Mouse (Mus musculus) hindbrain, embryonic 15.5 days (tissue): Measurements from ENCODE around the gene Tctex1d2. TPM values are rescaled to one million over a fixed set of nuclear protein-coding genes. Genes with fewer than 3 reads are reported as not detected.

ENCODE experiments used
- ATAC-seq: fragments of 200-750 bp; cut with Nextera tagmentation; 2 replicates; pipeline ENCODE4 v1.8.0; 2017; ENCODE audit warnings: low read depth, moderate number of reproducible peaks, moderate TSS enrichment; ENCODE audit not compliant: low FRiP score
- H3K27ac ChIP-seq: fragments of 300-500 bp; sonication (generic); replicated peaks from 2 replicates; pipeline ENCODE4 v1.5.1; 2015; ENCODE audit warnings: mild to moderate bottlenecking, inconsistent platforms
- H3K27me3 ChIP-seq: fragments of 300-500 bp; sonication (generic); 2 replicates; pipeline ENCODE4 v1.6.1; 2015; ENCODE audit warnings: control low read depth, inconsistent platforms
- H3K36me3 ChIP-seq: fragments of 300-500 bp; sonication (generic); 2 replicates; pipeline ENCODE4 v1.6.1; 2015; ENCODE audit warnings: control low read depth, inconsistent platforms
- H3K4me1 ChIP-seq: fragments of 300-500 bp; sonication (generic); replicated peaks from 2 replicates; pipeline ENCODE4 v1.6.1; 2015; ENCODE audit warnings: control low read depth, inconsistent platforms
- H3K4me2 ChIP-seq: fragments of 300-500 bp; sonication (generic); 2 replicates; pipeline ENCODE4 v1.6.1; 2015; ENCODE audit warnings: moderate library complexity, mild to moderate bottlenecking, inconsistent platforms
- H3K4me3 ChIP-seq: fragments of 300-500 bp; sonication (generic); 2 replicates; pipeline ENCODE4 v1.5.1; 2015; ENCODE audit warnings: mild to moderate bottlenecking, inconsistent platforms
- H3K9ac ChIP-seq: fragments of 300-500 bp; sonication (generic); 2 replicates; pipeline ENCODE4 v1.6.1; 2015; ENCODE audit warnings: inconsistent platforms
- H3K9me3 ChIP-seq: fragments of 300-500 bp; sonication (generic); 2 replicates; pipeline ENCODE4 v1.6.1; 2016; ENCODE audit warnings: control low read depth, inconsistent platforms
- WGBS: fragments of 180-500 bp; shearing (Covaris S2); methylation state at CpG from one replicate; pipeline ENCODE4 v1.1.7; 2015; 5-methylcytosine and 5-hydroxymethylcytosine counted together
- polyA plus RNA-seq: library from polyadenylated mRNA; unstranded; fragments of >200 nt; fragmentation: Nextera tagmentation; extraction: Ambion mirVana; gene quantifications from 2 replicates; pipeline ENCODE4 v1.2.1, GENCODE M21; 2015

Tctex1d2 gene
- polyA plus RNA-seq, 1 experiment from 2014 or later: 39.0 TPM

DNA sequence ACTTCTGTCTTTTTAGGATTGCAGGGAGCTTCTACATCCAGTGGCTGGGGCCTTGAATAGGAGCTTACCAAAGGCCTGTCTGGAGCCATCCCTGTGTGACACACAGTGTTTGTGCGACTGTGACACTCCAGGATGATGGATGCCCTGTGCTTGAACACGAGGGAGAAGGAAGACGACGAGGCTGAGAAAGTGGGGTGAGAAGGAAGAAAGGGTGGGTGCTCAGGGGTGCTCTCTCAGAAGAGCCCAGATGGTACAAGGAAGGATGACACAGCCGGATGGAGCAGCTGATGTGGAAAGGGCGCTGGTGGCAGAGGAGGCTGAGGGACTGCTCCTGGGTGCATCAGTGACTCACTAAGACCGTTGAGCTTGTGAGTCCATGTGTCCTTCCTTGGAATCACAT is 19.2 kb upstream of the Tctex1d2 start, which contains the start of gene Tm4sf19:
Gene Tm4sf19 (plus strand): TSS at position 240 of the 400 bp plus-strand sequence.
- H3K27me3 ChIP-seq: no peaks in the 10 kb centered on the region
- H3K9me3 ChIP-seq: no peaks in the 10 kb centered on the region
- H3K27ac ChIP-seq: no peak within 1 kb of the TSS
- no peaks in the 10 kb centered on the region for H3K4me1 ChIP-seq
- ATAC-seq: no peak
- H3K36me3 ChIP-seq: no peaks in the 10 kb centered on the region
- no peak within 1 kb of the TSS for H3K4me2 ChIP-seq
- H3K4me3 ChIP-seq: no peak within 1 kb of the TSS
- no peak within 1 kb of the TSS for H3K9ac ChIP-seq
- 79% methylated on average over 7 of the region's 7 CpGs for WGBS

DNA sequence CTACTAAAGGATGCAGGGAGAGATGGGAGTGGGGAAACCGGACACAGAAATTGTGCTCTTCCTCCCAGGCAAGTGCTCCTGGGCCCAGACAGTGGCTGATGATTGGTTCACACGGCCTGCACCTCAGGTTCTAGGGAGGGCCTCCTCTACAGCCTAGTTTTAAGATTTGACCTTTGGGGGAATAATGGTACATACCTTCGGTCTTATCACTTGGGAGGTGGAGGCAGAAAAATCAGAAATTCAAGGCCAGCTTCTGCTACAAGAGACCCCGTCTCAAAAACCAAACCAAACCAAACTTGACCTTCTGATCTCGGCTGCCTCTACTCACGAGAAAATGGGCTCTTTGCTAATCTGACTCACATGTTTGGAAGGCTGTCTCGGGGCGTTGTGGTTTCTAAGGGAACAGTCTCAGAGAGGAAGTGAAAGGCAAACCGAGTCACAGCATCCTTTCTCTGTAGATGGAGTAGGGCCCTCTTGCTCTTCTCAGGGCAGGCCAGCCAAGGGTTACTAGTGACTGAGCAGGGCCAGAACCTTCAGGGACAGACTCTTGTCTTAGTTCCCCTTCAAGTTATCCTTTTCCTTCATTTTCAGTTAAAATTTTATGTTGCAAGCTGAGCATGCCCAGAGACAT is 18.1 kb upstream of the Tctex1d2 start:
- Histone ChIP-seq H3K9ac (no peak overlapping the region), H3K27ac (no peak overlapping the region), H3K4me3 (no peak overlapping the region), H3K9me3 (no peaks in the 10 kb centered on the region), H3K36me3 (no peaks in the 10 kb centered on the region), H3K4me2 (no peak overlapping the region), H3K27me3 (no peaks in the 10 kb centered on the region), H3K4me1 (no peaks in the 10 kb centered on the region)
- 84% methylated on average over 9 of the region's 9 CpGs for WGBS
- no peak for ATAC-seq

DNA sequence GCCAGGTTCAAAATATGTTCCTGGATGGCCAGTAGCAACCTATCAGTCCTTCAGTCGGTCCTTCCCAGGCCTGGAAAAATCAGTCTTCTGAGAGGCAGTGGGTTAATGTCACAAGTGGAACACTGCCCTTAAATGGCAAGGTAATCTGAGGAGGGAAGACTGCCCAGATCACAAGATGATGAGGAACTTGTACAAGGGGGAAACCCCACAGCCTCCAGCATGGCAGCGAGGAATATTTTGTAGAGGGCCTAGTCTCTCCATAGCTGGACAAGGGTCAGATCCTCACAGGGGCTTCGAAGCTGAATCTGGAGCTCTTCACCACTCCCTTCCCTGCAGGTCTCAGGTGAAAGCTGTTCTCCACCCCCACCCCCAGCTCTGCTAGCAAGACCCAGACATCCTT is 16.7 kb upstream of the Tctex1d2 start:
- Histone ChIP-seq H3K36me3 (no peaks in the 10 kb centered on the region), H3K27me3 (no peaks in the 10 kb centered on the region), H3K9me3 (no peaks in the 10 kb centered on the region), H3K27ac (no peak overlapping the region), H3K4me2 (no peak overlapping the region), H3K9ac (no peak overlapping the region), H3K4me1 (no peaks in the 10 kb centered on the region), H3K4me3 (no peak overlapping the region)
- no peak for ATAC-seq
- 91% methylated on average over 3 of the region's 3 CpGs for WGBS

DNA sequence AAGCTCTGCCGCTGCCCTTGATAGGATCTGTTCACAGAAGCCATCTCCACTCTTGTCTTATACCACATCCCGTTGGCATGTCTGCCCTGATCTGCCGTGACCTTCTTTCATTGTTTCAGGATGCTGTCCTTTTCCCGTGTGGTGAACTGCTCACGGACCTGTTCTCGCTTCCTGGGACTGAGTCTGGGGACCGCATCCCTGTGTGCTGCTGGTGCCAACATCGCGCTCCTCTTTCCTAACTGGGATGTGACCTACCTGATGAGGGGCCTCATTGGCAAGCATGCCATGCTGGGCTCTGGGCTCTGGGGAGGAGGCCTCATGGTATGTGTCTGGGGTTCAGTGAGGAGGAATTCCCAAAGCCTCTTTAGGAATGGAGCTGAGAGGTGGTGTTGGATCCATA is 13.8 kb upstream of the Tctex1d2 start:
- no peak overlapping the region for H3K4me2 ChIP-seq
- H3K4me1 ChIP-seq: no peaks in the 10 kb centered on the region
- no peak overlapping the region for H3K9ac ChIP-seq
- no peak overlapping the region for H3K27ac ChIP-seq
- no peak for ATAC-seq
- H3K36me3 ChIP-seq: no peaks in the 10 kb centered on the region
- 83% methylated on average over 9 of the region's 9 CpGs for WGBS
- no peaks in the 10 kb centered on the region for H3K9me3 ChIP-seq
- no peak overlapping the region for H3K4me3 ChIP-seq
- H3K27me3 ChIP-seq: no peaks in the 10 kb centered on the region

DNA sequence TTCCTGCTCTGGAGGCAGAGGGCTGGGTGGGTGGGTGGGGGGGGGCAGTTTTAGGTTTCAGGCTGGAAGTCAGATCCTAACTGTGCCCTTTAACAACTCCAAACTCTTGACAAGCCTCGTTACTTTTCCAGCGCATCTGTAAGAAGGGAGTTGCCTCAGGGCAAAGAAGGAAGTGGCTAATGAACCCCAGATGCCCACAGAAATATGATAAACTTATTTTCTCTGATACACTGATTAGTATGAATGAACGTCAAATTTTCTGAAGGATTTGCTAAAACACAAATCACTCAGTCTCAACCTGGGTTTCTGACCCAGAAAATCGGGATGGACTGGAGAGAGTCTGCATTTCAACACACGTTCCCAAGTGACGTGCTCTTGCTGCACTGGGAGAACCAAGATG is 12.8 kb upstream of the Tctex1d2 start:
- Histone ChIP-seq H3K4me2 (no peak overlapping the region), H3K4me3 (no peak overlapping the region), H3K9ac (no peak overlapping the region), H3K4me1 (no peaks in the 10 kb centered on the region), H3K36me3 (no peaks in the 10 kb centered on the region), H3K27me3 (no peaks in the 10 kb centered on the region), H3K9me3 (no peaks in the 10 kb centered on the region), H3K27ac (no peak overlapping the region)
- 82% methylated on average over 6 of the region's 6 CpGs for WGBS
- ATAC-seq: no peak

DNA sequence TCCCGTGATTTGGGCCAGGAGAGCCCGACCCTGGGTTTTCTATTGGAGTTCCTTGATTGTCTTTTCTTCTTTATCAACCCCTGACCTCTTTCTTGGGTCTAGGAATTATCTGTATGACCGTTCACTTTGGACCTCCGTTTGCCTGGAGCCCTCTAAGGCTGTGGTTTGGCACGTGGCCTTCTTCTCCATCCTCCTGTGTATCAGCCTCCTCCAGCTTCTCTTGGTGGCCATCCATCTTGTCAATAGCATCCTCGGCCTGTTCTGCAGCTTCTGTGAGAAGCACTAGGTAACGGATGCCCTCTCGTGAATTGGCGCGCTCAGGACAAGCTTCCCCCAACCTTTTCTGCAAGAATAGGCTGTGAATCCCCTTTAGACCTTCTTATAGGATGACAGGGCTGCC is 11.8 kb upstream of the Tctex1d2 start:
- 85% methylated on average over 10 of the region's 10 CpGs for whole genome bisulfite sequencing
- no peaks in the 10 kb centered on the region for H3K4me1 ChIP-seq
- no peaks in the 10 kb centered on the region for H3K36me3 ChIP-seq
- no peak for ATAC-seq
- H3K27me3 ChIP-seq: no peaks in the 10 kb centered on the region
- H3K4me2 ChIP-seq: no peak overlapping the region
- no peak overlapping the region for H3K27ac ChIP-seq
- no peaks in the 10 kb centered on the region for H3K9me3 ChIP-seq
- no peak overlapping the region for H3K4me3 ChIP-seq
- no peak overlapping the region for H3K9ac ChIP-seq

DNA sequence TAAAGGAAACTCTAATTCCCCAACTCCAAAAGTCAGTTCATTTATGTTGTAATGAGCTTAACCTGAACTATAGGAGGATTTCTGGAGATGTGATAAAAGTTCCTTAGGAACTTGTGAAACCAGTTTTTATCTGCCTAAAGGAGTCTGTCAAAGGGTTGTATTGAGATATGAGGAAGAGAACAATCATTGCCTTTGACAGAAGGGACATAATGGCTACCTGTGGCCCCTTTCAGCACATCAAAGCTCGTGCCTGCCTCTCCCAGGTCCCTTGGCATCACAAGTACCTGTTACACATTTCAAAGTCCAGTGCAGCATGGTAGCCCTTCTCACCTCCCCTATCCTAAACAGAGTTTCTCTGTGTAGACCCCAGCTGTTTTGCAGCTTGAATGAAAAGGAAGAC is 2.0 kb upstream of the Tctex1d2 start:
- Histone ChIP-seq H3K27ac (no peak overlapping the region), H3K4me3 (no peak overlapping the region), H3K27me3 (no peaks in the 10 kb centered on the region), H3K36me3 (no peaks in the 10 kb centered on the region), H3K4me1 (peaks cover 12% of the 10 kb centered on the region), H3K4me2 (no peak overlapping the region), H3K9ac (no peak overlapping the region), H3K9me3 (no peaks in the 10 kb centered on the region)
- ATAC-seq: no peak
- WGBS: 51% methylated on average over 1 of the region's 1 CpGs

DNA sequence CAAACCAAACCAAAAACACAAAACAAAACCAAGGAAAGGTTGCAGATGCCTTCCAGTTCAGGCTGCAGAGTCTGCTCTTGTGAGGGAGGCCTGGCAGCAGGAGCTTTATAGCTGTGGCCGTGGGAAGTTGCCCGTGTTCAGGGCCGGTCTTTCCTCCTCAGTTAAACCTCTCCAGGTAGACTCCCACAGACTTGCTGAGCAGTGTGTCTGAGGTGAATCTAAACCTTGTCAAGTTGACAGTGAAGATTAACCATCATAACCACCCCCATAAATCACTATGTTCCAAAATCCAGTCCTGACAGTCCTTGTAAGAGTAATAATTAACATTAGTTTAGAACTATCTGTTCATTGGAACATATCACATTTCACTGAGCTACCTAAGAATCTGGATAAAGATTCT is 8.0 kb downstream of the Tctex1d2 start:
- WGBS: 90% methylated on average over 3 of the region's 3 CpGs
- no peak overlapping the region for H3K4me2 ChIP-seq
- H3K27ac ChIP-seq: no peak overlapping the region
- H3K4me1 ChIP-seq: peaks cover 22% of the 10 kb centered on the region
- no peak for ATAC-seq
- H3K9ac ChIP-seq: no peak overlapping the region
- 0 out of 2 replicates have a peak, but pooled peaks cover 2% of the 10 kb centered on the region for H3K36me3 ChIP-seq
- H3K4me3 ChIP-seq: no peak overlapping the region
- H3K9me3 ChIP-seq: no peaks in the 10 kb centered on the region
- H3K27me3 ChIP-seq: no peaks in the 10 kb centered on the region

DNA sequence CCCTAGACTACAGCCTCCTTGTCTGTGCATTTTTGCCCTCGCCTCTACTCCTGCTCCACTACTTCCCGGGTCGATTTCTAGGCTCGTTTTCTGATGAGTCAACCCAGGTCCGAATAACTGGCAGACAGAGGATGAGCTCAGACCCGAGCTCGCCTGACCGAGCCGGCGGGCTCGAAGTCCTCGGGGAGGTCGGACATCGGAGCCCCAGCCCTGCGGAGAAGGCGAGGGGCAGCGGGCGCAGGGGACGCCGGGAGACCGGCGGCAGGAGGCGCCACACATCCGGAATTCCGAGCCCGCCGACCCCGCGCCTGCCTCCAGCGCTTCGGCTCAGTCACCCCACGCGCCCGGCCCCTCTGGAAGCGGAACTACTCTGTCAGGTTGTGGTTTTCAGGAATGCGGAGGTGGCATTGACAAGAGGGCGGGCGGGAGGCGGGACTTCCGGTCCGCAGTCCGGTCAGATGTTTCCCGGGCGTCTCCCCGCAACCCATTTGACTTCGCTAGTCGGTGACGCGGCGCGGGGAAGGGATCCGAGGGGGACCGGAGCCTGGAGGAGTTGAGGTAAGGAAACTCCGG is 11.1 kb downstream of the Tctex1d2 start, which contains the start of gene Pcyt1a:
Gene Pcyt1a (plus strand): TSS at position 448 of the 573 bp plus-strand sequence.
- Histone ChIP-seq H3K9ac (peak within 1 kb of the TSS; percentile 91), H3K4me2 (peak within 1 kb of the TSS; percentile 78), H3K36me3 (0 out of 2 replicates have a peak, but pooled peaks cover 2% of the 10 kb centered on the region), H3K27me3 (no peaks in the 10 kb centered on the region), H3K4me3 (peak within 1 kb of the TSS; percentile 95), H3K9me3 (no peaks in the 10 kb centered on the region), H3K27ac (peak within 1 kb of the TSS; percentile 96), H3K4me1 (peaks cover 24% of the 10 kb centered on the region)
- WGBS: 0% methylated on average over 47 of the region's 54 CpGs
- ATAC-seq: peak; percentile 98

DNA sequence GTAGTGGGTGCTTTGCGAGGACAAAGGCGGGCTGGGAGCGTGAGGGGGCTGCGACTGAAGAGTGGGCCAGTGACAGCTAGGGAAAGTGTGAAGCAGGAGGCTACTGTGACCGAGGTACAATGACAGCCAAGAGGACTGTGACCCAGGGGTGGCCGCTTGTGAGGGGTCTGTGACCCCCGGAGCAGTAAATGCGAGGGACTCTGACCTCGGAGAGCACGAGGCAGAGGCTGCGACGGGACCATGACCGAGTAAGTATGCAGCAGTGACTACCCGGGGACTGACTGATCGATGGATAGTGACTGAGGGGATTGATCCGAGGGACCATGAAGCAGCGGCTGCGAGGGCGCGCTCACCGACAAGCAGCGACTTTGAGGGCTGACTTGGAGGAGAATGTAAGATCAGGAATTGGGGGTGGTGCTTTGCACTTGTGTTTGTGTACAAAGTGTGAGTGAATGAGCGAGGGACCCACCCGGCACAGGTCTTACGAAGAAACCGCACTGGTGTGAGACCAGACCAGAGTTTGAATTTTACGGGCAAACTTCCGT is 11.6 kb downstream of the Tctex1d2 start:
- peak overlapping the region; percentile 95 for H3K4me3 ChIP-seq
- WGBS: under 1% methylated on average over 28 of the region's 28 CpGs
- peak overlapping the region; percentile 91 for H3K9ac ChIP-seq
- H3K9me3 ChIP-seq: no peaks in the 10 kb centered on the region
- H3K4me2 ChIP-seq: peak overlapping the region; percentile 78
- H3K36me3 ChIP-seq: 0 out of 2 replicates have a peak, but pooled peaks cover 2% of the 10 kb centered on the region
- peak; percentile 84; the same call in 1 of the 2 replicates for ATAC-seq
- peaks cover 24% of the 10 kb centered on the region for H3K4me1 ChIP-seq
- peak overlapping the region; percentile 96 for H3K27ac ChIP-seq
- no peaks in the 10 kb centered on the region for H3K27me3 ChIP-seq

DNA sequence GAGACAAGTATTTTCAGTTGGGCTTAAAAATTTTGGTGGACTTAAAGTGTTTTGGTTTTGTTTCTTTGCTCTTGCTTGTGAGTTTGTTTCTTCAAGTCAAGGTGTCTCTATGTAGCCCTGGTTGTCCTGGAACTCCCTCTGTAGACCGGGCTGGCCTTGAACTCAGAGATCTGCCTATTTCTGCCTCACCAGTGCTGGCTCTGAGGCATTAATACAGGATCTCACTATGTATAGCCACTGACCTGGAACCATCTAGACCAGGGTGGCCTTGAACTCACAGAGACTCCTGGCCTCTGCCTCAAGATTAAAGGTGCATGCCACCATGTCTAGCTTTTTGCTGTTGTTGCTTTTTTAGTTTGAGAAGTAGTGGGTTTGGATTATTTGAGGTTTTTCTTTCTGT is 12.4 kb downstream of the Tctex1d2 start:
- H3K27me3 ChIP-seq: no peaks in the 10 kb centered on the region
- no peak overlapping the region for H3K27ac ChIP-seq
- peak overlapping the region; percentile 95 for H3K4me3 ChIP-seq
- H3K9me3 ChIP-seq: no peaks in the 10 kb centered on the region
- H3K4me2 ChIP-seq: peak overlapping the region; percentile 78
- no peak for ATAC-seq
- H3K36me3 ChIP-seq: 0 out of 2 replicates have a peak, but pooled peaks cover 2% of the 10 kb centered on the region
- WGBS: 96% methylated on average over 1 of the region's 1 CpGs
- H3K9ac ChIP-seq: no peak overlapping the region
- peaks cover 24% of the 10 kb centered on the region for H3K4me1 ChIP-seq

DNA sequence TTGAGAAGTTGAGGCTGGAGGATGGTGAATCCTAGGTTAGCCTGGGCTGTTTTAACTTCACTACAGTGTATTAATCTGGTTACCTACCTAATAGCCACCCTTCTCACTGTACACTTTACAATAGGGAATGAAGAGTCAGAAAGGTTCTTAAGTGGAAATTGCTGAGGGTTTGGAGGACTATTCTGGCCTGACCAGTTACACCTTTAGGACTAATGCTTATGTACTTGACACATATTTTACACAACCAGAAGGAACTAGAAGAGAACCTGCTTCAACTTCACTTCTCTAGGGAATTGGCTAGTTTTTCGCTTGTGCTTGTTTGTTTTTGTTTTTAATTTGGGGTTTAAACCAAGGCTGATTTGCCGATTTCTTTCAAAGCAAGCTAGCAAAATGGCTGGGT is 13.6 kb downstream of the Tctex1d2 start:
- H3K9ac ChIP-seq: no peak overlapping the region
- H3K4me2 ChIP-seq: no peak overlapping the region
- H3K36me3 ChIP-seq: no peaks in the 10 kb centered on the region
- peaks cover 24% of the 10 kb centered on the region for H3K4me1 ChIP-seq
- no peak for ATAC-seq
- 88% methylated on average over 2 of the region's 2 CpGs for WGBS
- H3K9me3 ChIP-seq: no peaks in the 10 kb centered on the region
- H3K27ac ChIP-seq: no peak overlapping the region
- H3K27me3 ChIP-seq: no peaks in the 10 kb centered on the region
- no peak overlapping the region for H3K4me3 ChIP-seq
